21 mouse cellular contexts compared by ENCODE assay signal in the genomic region with DNA sequence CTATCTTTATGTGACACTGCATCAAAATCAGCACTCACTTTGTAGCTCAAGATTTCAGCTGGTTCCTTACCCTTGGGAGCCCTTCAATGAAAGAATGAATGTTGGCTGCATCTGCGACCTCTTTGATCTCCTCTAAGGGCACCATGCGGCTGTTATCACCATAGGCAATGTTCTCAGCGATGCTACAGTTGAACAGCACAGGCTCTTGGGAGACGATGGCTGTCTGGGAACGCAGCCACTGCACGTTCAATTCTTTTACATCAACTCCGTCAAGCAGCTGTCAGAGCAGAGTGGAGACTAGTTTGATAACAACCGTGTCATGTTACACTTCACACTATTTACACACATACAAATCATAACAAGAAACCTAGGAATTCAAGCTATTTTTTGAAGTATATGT. TPM values are rescaled to one million over a fixed set of nuclear protein-coding genes. Genes with fewer than 3 reads are reported as not detected.
DNase-seq lines count a peak whose midpoint lies in the region; ATAC-seq and TF ChIP-seq lines count a peak whose summit lies in the region.
"Had no signal": no experiment of that assay in that cellular context is flagged by ENCODE, and none has a peak within 500 bp of the region (broad histone marks: within the 10 kb centered on the region; RNA-seq: fewer than 3 reads in every experiment).

No protein-coding gene starts in this region.

- no peak for TF ChIP-seq EP300 in lung, postnatal 0 days (IDR thresholded peaks at IDR 0.05)

- peaks cover 4% of the 10 kb centered on the region; the same call in 1 of the 2 replicates for H3K4me1 ChIP-seq in heart, embryonic 15.5 days (replicated peaks)
- no peaks in the 10 kb centered on the region for H3K4me1 ChIP-seq in limb, embryonic 14.5 days (ENCODE audit: control insufficient read depth, insufficient read depth, low read length)
- H3K4me1 ChIP-seq in limb, embryonic 10.5 days: peaks cover 5% of the 10 kb centered on the region
- H3K4me1 ChIP-seq in lung, embryonic 16.5 days (replicated peaks; ENCODE audit: control insufficient read depth, insufficient read depth, low read length): no peaks in the 10 kb centered on the region
- H3K4me1 ChIP-seq in lung, postnatal 0 days (ENCODE audit: insufficient read depth, low read depth, low read length): no peaks in the 10 kb centered on the region
- H3K4me1 ChIP-seq: embryonic facial prominence, embryonic 13.5 days; forebrain, embryonic 13.5 days; forebrain, embryonic 15.5 days had no signal

- intact Hi-C loops in heart, postnatal 25 days (cut with DNase I): no loop called here

- peak; percentile 66; the same call in 1 of the 2 replicates for ATAC-seq in heart, embryonic 15.5 days (replicated peaks; ENCODE audit: insufficient number of reproducible peaks, insufficient read depth, low FRiP score, low read depth)
- ATAC-seq in limb, embryonic 14.5 days (ENCODE audit: low FRiP score, low read depth): 0 out of 2 replicates have a peak, but pooled peaks have one; percentile 30
- peak; percentile 43; the same call in 1 of the 2 replicates for ATAC-seq in lung, embryonic 16.5 days (ENCODE audit: low read depth)
- ATAC-seq in lung, postnatal 0 days: no peak
- no peak for ATAC-seq in monocyte, adult 5-6 weeks (replicated peaks; ENCODE audit: insufficient number of reproducible peaks, low FRiP score, low TSS enrichment, poor library complexity, severe bottlenecking)
- ATAC-seq: forebrain, embryonic 13.5 days; forebrain, embryonic 15.5 days; forebrain, postnatal 0 days had no signal

- H3K36me3 ChIP-seq in heart, embryonic 15.5 days: no peaks in the 10 kb centered on the region
- no peaks in the 10 kb centered on the region for H3K36me3 ChIP-seq in limb, embryonic 14.5 days (ENCODE audit: control insufficient read depth, insufficient read depth, low read length)
- no peaks in the 10 kb centered on the region for H3K36me3 ChIP-seq in limb, embryonic 10.5 days
- no peaks in the 10 kb centered on the region for H3K36me3 ChIP-seq in lung, embryonic 16.5 days (ENCODE audit: control insufficient read depth, insufficient read depth, low read length)
- no peaks in the 10 kb centered on the region for H3K36me3 ChIP-seq in lung, postnatal 0 days (ENCODE audit: insufficient read depth, low read length)
- H3K36me3 ChIP-seq: embryonic facial prominence, embryonic 13.5 days; forebrain, embryonic 15.5 days had no signal

- whole genome bisulfite sequencing in heart, embryonic 15.5 days: 22% methylated on average over 8 of the region's 8 CpGs
- 58% methylated on average over 8 of the region's 8 CpGs for WGBS in limb, embryonic 14.5 days
- 86% methylated on average over 8 of the region's 8 CpGs for WGBS in limb, embryonic 10.5 days
- 25% methylated on average over 8 of the region's 8 CpGs for WGBS in lung, embryonic 16.5 days
- 25% methylated on average over 8 of the region's 8 CpGs for WGBS in lung, postnatal 0 days

- no peak overlapping the region for H3K27ac ChIP-seq in heart, embryonic 15.5 days
- H3K27ac ChIP-seq in limb, embryonic 14.5 days (replicated peaks; ENCODE audit: low read depth, low read length): no peak overlapping the region
- no peak overlapping the region for H3K27ac ChIP-seq in limb, embryonic 10.5 days
- no peak overlapping the region for H3K27ac ChIP-seq in lung, embryonic 16.5 days (ENCODE audit: low read length)
- H3K27ac ChIP-seq in lung, postnatal 0 days (ENCODE audit: low read length): no peak overlapping the region
- H3K27ac ChIP-seq: embryonic facial prominence, embryonic 13.5 days; forebrain, embryonic 13.5 days; forebrain, embryonic 15.5 days had no signal

- no peak for TF ChIP-seq CTCF in lung, postnatal 0 days (IDR thresholded peaks at IDR 0.05)
- no peak for TF ChIP-seq CTCF in brain, embryonic 14.5 days (IDR thresholded peaks at IDR 0.05; ENCODE audit: borderline replicate concordance, extremely low read depth, insufficient read depth, insufficient read length)

- no peak overlapping the region for H3K4me3 ChIP-seq in heart, embryonic 15.5 days
- no peak overlapping the region for H3K4me3 ChIP-seq in limb, embryonic 14.5 days (replicated peaks; ENCODE audit: low read length)
- H3K4me3 ChIP-seq in limb, embryonic 10.5 days: no peak overlapping the region
- H3K4me3 ChIP-seq in lung, embryonic 16.5 days (ENCODE audit: low read length): no peak overlapping the region
- no peak overlapping the region for H3K4me3 ChIP-seq in lung, postnatal 0 days (ENCODE audit: low read depth, low read length)
- H3K4me3 ChIP-seq: embryonic facial prominence, embryonic 13.5 days; forebrain, embryonic 13.5 days; forebrain, embryonic 15.5 days had no signal

- no peak for TF ChIP-seq POLR2A in limb, embryonic 14.5 days (IDR thresholded peaks at IDR 0.05; ENCODE audit: borderline replicate concordance, extremely low read depth, insufficient read depth, insufficient read length)
- no peak for TF ChIP-seq POLR2A in brain, embryonic 14.5 days (IDR thresholded peaks at IDR 0.05; ENCODE audit: borderline replicate concordance, extremely low read depth, insufficient read depth, insufficient read length, poor library complexity, severe bottlenecking)

- no peak overlapping the region for H3K9ac ChIP-seq in heart, embryonic 15.5 days
- no peak overlapping the region for H3K9ac ChIP-seq in limb, embryonic 14.5 days (ENCODE audit: low read depth, low read length, severe bottlenecking)
- H3K9ac ChIP-seq in lung, embryonic 16.5 days (ENCODE audit: low read length): no peak overlapping the region
- H3K9ac ChIP-seq in lung, postnatal 0 days (replicated peaks; ENCODE audit: low read depth): no peak overlapping the region
- H3K9ac ChIP-seq: embryonic facial prominence, embryonic 13.5 days; forebrain, embryonic 13.5 days; forebrain, embryonic 15.5 days; forebrain, postnatal 0 days had no signal

- 0 out of 2 replicates have a peak, but pooled peaks cover 4% of the 10 kb centered on the region for H3K27me3 ChIP-seq in heart, embryonic 15.5 days
- H3K27me3 ChIP-seq in limb, embryonic 14.5 days (ENCODE audit: control insufficient read depth, insufficient read depth, low read length): no peaks in the 10 kb centered on the region
- no peaks in the 10 kb centered on the region for H3K27me3 ChIP-seq in limb, embryonic 10.5 days (ENCODE audit: low read depth, poor library complexity, severe bottlenecking)
- no peaks in the 10 kb centered on the region; the same call in 1 of the 2 replicates for H3K27me3 ChIP-seq in lung, embryonic 16.5 days (ENCODE audit: control insufficient read depth, insufficient read depth, low read depth, low read length)
- no peaks in the 10 kb centered on the region for H3K27me3 ChIP-seq in lung, postnatal 0 days (replicated peaks; ENCODE audit: insufficient read depth, low read length)
- H3K27me3 ChIP-seq: embryonic facial prominence, embryonic 13.5 days; forebrain, embryonic 13.5 days; forebrain, embryonic 15.5 days had no signal

- no peak for DNase-seq in heart, postnatal 25 days (ENCODE audit: low spot score)
- no peak for DNase-seq in limb, embryonic 14.5 days (ENCODE audit: low spot score)
- DNase-seq in limb, embryonic 10.5 days (ENCODE audit: low spot score): no peak
- no peak for DNase-seq in lung, postnatal 0 days (ENCODE audit: low spot score)
- peak; percentile 28 for DNase-seq in brain, embryonic 14.5 days (ENCODE audit: low read depth)
- DNase-seq: adrenal gland, adult 2 months; adrenal gland, postnatal 10 days; adrenal gland, postnatal 25 days; cerebellum, adult 11-12 months; cerebellum, adult 2 months; cerebellum, adult 9-10 months; cerebellum, postnatal 10 days; cerebellum, postnatal 25 days; forebrain, postnatal 0 days had no signal

- H3K9me3 ChIP-seq in heart, embryonic 15.5 days (replicated peaks): no peaks in the 10 kb centered on the region
- no peaks in the 10 kb centered on the region for H3K9me3 ChIP-seq in limb, embryonic 14.5 days (ENCODE audit: control insufficient read depth, low read length)
- no peaks in the 10 kb centered on the region for H3K9me3 ChIP-seq in limb, embryonic 10.5 days (replicated peaks)
- H3K9me3 ChIP-seq in lung, embryonic 16.5 days (ENCODE audit: control insufficient read depth, low read length): no peaks in the 10 kb centered on the region
- no peaks in the 10 kb centered on the region for H3K9me3 ChIP-seq in lung, postnatal 0 days (ENCODE audit: low read length)
- H3K9me3 ChIP-seq: embryonic facial prominence, embryonic 13.5 days; forebrain, embryonic 13.5 days; forebrain, embryonic 15.5 days had no signal

- no peak overlapping the region for H3K4me2 ChIP-seq in heart, embryonic 15.5 days
- H3K4me2 ChIP-seq in limb, embryonic 14.5 days (replicated peaks; ENCODE audit: low read depth, low read length, severe bottlenecking): no peak overlapping the region
- H3K4me2 ChIP-seq in lung, embryonic 16.5 days (ENCODE audit: low read depth, low read length): no peak overlapping the region
- no peak overlapping the region for H3K4me2 ChIP-seq in lung, postnatal 0 days (replicated peaks; ENCODE audit: low read depth, low read length)
- H3K4me2 ChIP-seq: embryonic facial prominence, embryonic 13.5 days; forebrain, embryonic 13.5 days; forebrain, embryonic 15.5 days had no signal

RNA-seq across cellular contexts. Expression of gene Sp8, which starts 26.5 kb away (rescaled TPM):
- not detected in 2 replicates for polyA plus RNA-seq in heart, embryonic 15.5 days (2015; fragmentation: Nextera tagmentation; extraction: Ambion mirVana)
- not detected for total RNA-seq in heart, postnatal 25 days (2021)
- polyA plus RNA-seq in limb, embryonic 14.5 days (2012; rRNA removed): 1.7 and 2.0 TPM in 2 replicates
- 3.8 and 4.1 TPM in 2 replicates for polyA plus RNA-seq in limb, embryonic 14.5 days (2014; fragmentation: Nextera tagmentation; extraction: Ambion mirVana)
- 5.3 and 5.8 TPM in 2 replicates for polyA plus RNA-seq in limb, embryonic 10.5 days (2016; fragmentation: Nextera tagmentation; extraction: Ambion mirVana)
- 0.03 TPM in 1 of 2 replicates, not detected in the other for polyA plus RNA-seq in lung, embryonic 16.5 days (2015; fragmentation: Nextera tagmentation; extraction: Ambion mirVana)
- not detected in 2 replicates for polyA plus RNA-seq in lung, postnatal 0 days (2015; fragmentation: Nextera tagmentation; extraction: Ambion mirVana)
- 7.5 and 10.7 TPM in 2 replicates for polyA plus RNA-seq in brain, embryonic 14.5 days (2012; rRNA removed)
- not detected in 3 replicates for total RNA-seq in monocyte, adult 5-6 weeks (2017)
- total RNA-seq: adrenal gland, adult 2 months; adrenal gland, postnatal 10 days; adrenal gland, postnatal 25 days; MEL had no signal
- polyA plus RNA-seq: adrenal gland, adult 2 months had no signal

Comparison
In these comparisons a context has a peak if more than half of its experiments do, and no peak if none do; other contexts are left out.
1. ATAC-seq: peak in heart, embryonic 15.5 days (single experiment), limb, embryonic 14.5 days (single experiment) and lung, embryonic 16.5 days (single experiment); none in lung, postnatal 0 days (single experiment) and monocyte, adult 5-6 weeks (single experiment).